Mouse (Mus musculus) urinary bladder, postnatal 10 days (tissue): Measurements from ENCODE around the gene Slc47a2.

Experiments used
- DNase-seq: peaks from one replicate; pipeline ENCODE4 v3.0.0; 2022; ENCODE audit warnings: low spot score

Gene Slc47a2

GRCm38 (mm10) chr11:61342505-61343420, at the start of gene Slc47a2:
Slc47a2 (minus strand) TSS chr11:61342860.
- no peak for DNase-seq

- DNase-seq: no peak
Observed at GRCm38 (mm10) chr11:61388936-61389335, 46.3 kb upstream of the Slc47a2 start.

- no peak for DNase-seq
Observed at GRCm38 (mm10) chr11:61388012-61388411, 45.4 kb upstream of the Slc47a2 start.

- no peak for DNase-seq
Observed at GRCm38 (mm10) chr11:61387233-61387632, 44.6 kb upstream of the Slc47a2 start.

GRCm38 (mm10) chr11:61385725-61386124, 43.1 kb upstream of the Slc47a2 start:
- no peak for DNase-seq

GRCm38 (mm10) chr11:61381272-61381671, 38.6 kb upstream of the Slc47a2 start:
- DNase-seq: no peak

- no peak for DNase-seq
Observed at GRCm38 (mm10) chr11:61378651-61379050, 36.0 kb upstream of the Slc47a2 start.

GRCm38 (mm10) chr11:61377881-61378613, 35.4 kb upstream of the Slc47a2 start, which contains the start of gene Slc47a1:
Slc47a1 (minus strand) TSS chr11:61378345.
- no peak for DNase-seq

GRCm38 (mm10) chr11:61368668-61369067, 26.0 kb upstream of the Slc47a2 start:
- no peak for DNase-seq

GRCm38 (mm10) chr11:61366517-61367273, 24.0 kb upstream of the Slc47a2 start:
- no peak for DNase-seq

GRCm38 (mm10) chr11:61365938-61366337, 23.3 kb upstream of the Slc47a2 start:
- DNase-seq: no peak

- DNase-seq: no peak
Observed at GRCm38 (mm10) chr11:61364096-61364495, 21.4 kb upstream of the Slc47a2 start.

- DNase-seq: no peak
Observed at GRCm38 (mm10) chr11:61361515-61362190, 19.0 kb upstream of the Slc47a2 start.

- DNase-seq: no peak
Observed at GRCm38 (mm10) chr11:61356600-61356999, 13.9 kb upstream of the Slc47a2 start.

- DNase-seq: no peak
Observed at GRCm38 (mm10) chr11:61356111-61356510, 13.5 kb upstream of the Slc47a2 start.

GRCm38 (mm10) chr11:61355351-61355750, 12.7 kb upstream of the Slc47a2 start:
- DNase-seq: no peak

- DNase-seq: no peak
Observed at GRCm38 (mm10) chr11:61354346-61354745, 11.7 kb upstream of the Slc47a2 start.

- no peak for DNase-seq
Observed at GRCm38 (mm10) chr11:61353038-61353437, 10.4 kb upstream of the Slc47a2 start.

- no peak for DNase-seq
Observed at GRCm38 (mm10) chr11:61352138-61352651, 9.5 kb upstream of the Slc47a2 start.

GRCm38 (mm10) chr11:61349337-61349736, 6.7 kb upstream of the Slc47a2 start:
- no peak for DNase-seq

GRCm38 (mm10) chr11:61346133-61346532, 3.5 kb upstream of the Slc47a2 start:
- no peak for DNase-seq
